Mouse (Mus musculus) MEL (cell line): ENCODE measurements around the gene Haao. TPM values are rescaled to one million over a fixed set of nuclear protein-coding genes. Genes with fewer than 3 reads are reported as not detected.

Source experiments
- DNase-seq: peaks from one replicate; pipeline ENCODE4 v3.0.0; 2011; ENCODE audit warnings: low read depth, low spot score
- H3K27ac ChIP-seq: 2 replicates; pipeline ENCODE4 v1.5.1; 2012; ENCODE audit warnings: low read depth, mild to moderate bottlenecking, control low read depth, low read length, moderate library complexity; ENCODE audit not compliant: control insufficient read depth
- H3K27me3 ChIP-seq, 2 experiments: fragments of 150-350 bp in 1 of 2; sonication (generic) in 1 of 2; 2 replicates each; pipeline ENCODE4 v1.6.1; 2012; ENCODE audit warnings: low read length in 2 of 2, mild to moderate bottlenecking in 2 of 2, improper control_type of control experiment in 1 of 2, moderate library complexity in 1 of 2; ENCODE audit not compliant: insufficient read depth in 2 of 2, control insufficient read depth in 1 of 2
- H3K36me3 ChIP-seq, 2 experiments: 2 replicates each; pipeline ENCODE4 v1.6.1; 2012 to 2014; ENCODE audit warnings: low read length in 2 of 2, improper control_type of control experiment in 1 of 2, inconsistent platforms in 1 of 2, mild to moderate bottlenecking in 1 of 2; ENCODE audit not compliant: insufficient read depth in 2 of 2, control insufficient read depth in 1 of 2
- H3K4me1 ChIP-seq, 2 experiments: fragments of 150-350 bp in 1 of 2; sonication (generic) in 1 of 2; 2 replicates each; pipeline ENCODE4 v1.6.1; 2012; ENCODE audit warnings: low read length in 2 of 2, improper control_type of control experiment in 1 of 2, mild to moderate bottlenecking in 1 of 2; ENCODE audit not compliant: insufficient read depth in 2 of 2, control insufficient read depth in 1 of 2
- H3K4me3 ChIP-seq, 2 experiments: fragments of 150-350 bp in 1 of 2; sonication (generic) in 1 of 2; 2 replicates each; pipeline ENCODE4 v1.5.1; 2012; ENCODE audit warnings: low read depth in 2 of 2, low read length in 2 of 2, mild to moderate bottlenecking in 2 of 2, moderate library complexity in 2 of 2, control low read depth in 1 of 2, improper control_type of control experiment in 1 of 2; ENCODE audit not compliant: control insufficient read depth in 1 of 2, insufficient read depth in 1 of 2
- H3K79me2 ChIP-seq: 2 replicates; pipeline ENCODE4 v1.6.1; 2012; ENCODE audit warnings: mild to moderate bottlenecking, low read length, moderate library complexity; ENCODE audit not compliant: control insufficient read depth, poor library complexity, insufficient read depth
- H3K9ac ChIP-seq: 2 replicates; pipeline ENCODE4 v1.6.1; 2012; ENCODE audit warnings: low read depth, mild to moderate bottlenecking, control low read depth, low read length, moderate library complexity; ENCODE audit not compliant: control insufficient read depth, poor library complexity, severe bottlenecking
- H3K9me3 ChIP-seq: fragments of 150-350 bp; sonication (generic); replicated peaks from 2 replicates; pipeline ENCODE4 v1.6.1; 2012; ENCODE audit warnings: mild to moderate bottlenecking, low read length, improper control_type of control experiment, moderate library complexity; ENCODE audit not compliant: insufficient read depth
- BHLHE40 ChIP-seq: IDR thresholded peaks from 2 replicates; pipeline ENCODE4 v1.6.1; 2012; ENCODE audit warnings: low read depth, mild to moderate bottlenecking, inconsistent platforms, low read length, improper control_type of control experiment, borderline replicate concordance
- CHD2 ChIP-seq: IDR thresholded peaks from 2 replicates; pipeline ENCODE4 v1.6.1; 2011; ENCODE audit warnings: low read length, improper control_type of control experiment
- ELF1 ChIP-seq: IDR thresholded peaks from 2 replicates; pipeline ENCODE4 v1.6.1; 2014; ENCODE audit warnings: low read depth, mild to moderate bottlenecking, inconsistent platforms, low read length, improper control_type of control experiment, moderate library complexity
- GATA1 ChIP-seq: IDR thresholded peaks from 2 replicates; pipeline ENCODE4 v1.6.1; 2011; ENCODE audit warnings: low read depth, low read length, improper control_type of control experiment
- HCFC1 ChIP-seq: IDR thresholded peaks from 2 replicates; pipeline ENCODE4 v1.6.1; 2012; ENCODE audit warnings: low read depth, mild to moderate bottlenecking, inconsistent platforms, low read length, improper control_type of control experiment, moderate library complexity
- MAFK ChIP-seq: IDR thresholded peaks from 2 replicates; pipeline ENCODE4 v1.6.1; 2011; ENCODE audit warnings: low read depth, mild to moderate bottlenecking, low read length, improper control_type of control experiment, borderline replicate concordance
- MAX ChIP-seq: IDR thresholded peaks from 2 replicates; pipeline ENCODE4 v1.6.1; 2011; ENCODE audit warnings: low read length, improper control_type of control experiment
- MAZ ChIP-seq: IDR thresholded peaks from 2 replicates; pipeline ENCODE4 v1.6.1; 2012; ENCODE audit warnings: low read depth, mild to moderate bottlenecking, inconsistent platforms, low read length, improper control_type of control experiment
- MEF2A ChIP-seq: IDR thresholded peaks from 2 replicates; pipeline ENCODE4 v1.6.1; 2014; ENCODE audit warnings: low read depth, mild to moderate bottlenecking, inconsistent platforms, low read length, improper control_type of control experiment; ENCODE audit not compliant: poor library complexity, insufficient replicate concordance, severe bottlenecking; ENCODE audit errors: extremely low read depth
- MXI1 ChIP-seq: IDR thresholded peaks from 2 replicates; pipeline ENCODE4 v1.6.1; 2011; ENCODE audit warnings: mild to moderate bottlenecking, low read depth, low read length, improper control_type of control experiment
- MYC ChIP-seq: IDR thresholded peaks from 2 replicates; pipeline ENCODE4 v1.6.1; 2011; ENCODE audit warnings: low read depth, mild to moderate bottlenecking, low read length, improper control_type of control experiment, moderate library complexity
- NELFE ChIP-seq: IDR thresholded peaks from 2 replicates; pipeline ENCODE4 v1.6.1; 2011; ENCODE audit warnings: low read depth, low read length, improper control_type of control experiment
- POLR2A ChIP-seq, 2 experiments: IDR thresholded peaks; 2 replicates each; pipeline ENCODE4 v1.6.1; 2011 to 2012; ENCODE audit warnings: low read length in 2 of 2, mild to moderate bottlenecking in 2 of 2, control low read depth in 1 of 2, improper control_type of control experiment in 1 of 2, low read depth in 1 of 2, moderate library complexity in 1 of 2; ENCODE audit not compliant: control insufficient read depth in 1 of 2, insufficient read depth in 1 of 2, poor library complexity in 1 of 2
- POLR2AphosphoS2 ChIP-seq: IDR thresholded peaks from 2 replicates; pipeline ENCODE4 v1.6.1; 2011; ENCODE audit warnings: low read length, improper control_type of control experiment
- POLR2AphosphoS5 ChIP-seq: IDR thresholded peaks from 2 replicates; pipeline ENCODE4 v1.6.1; 2012; ENCODE audit warnings: low read depth, borderline replicate concordance, mild to moderate bottlenecking, inconsistent platforms, low read length, moderate library complexity, mixed read lengths
- RCOR1 ChIP-seq: IDR thresholded peaks from 2 replicates; pipeline ENCODE4 v1.6.1; 2012; ENCODE audit warnings: low read depth, mild to moderate bottlenecking, inconsistent platforms, low read length, improper control_type of control experiment
- SMC3 ChIP-seq: IDR thresholded peaks from 2 replicates; pipeline ENCODE4 v1.6.1; 2011; ENCODE audit warnings: low read depth, low read length, improper control_type of control experiment
- TBP ChIP-seq: IDR thresholded peaks from 2 replicates; pipeline ENCODE4 v1.8.0; 2011; ENCODE audit warnings: low read depth, low read length, improper control_type of control experiment
- TCF12 ChIP-seq: IDR thresholded peaks from 2 replicates; pipeline ENCODE4 v1.6.1; 2014; ENCODE audit warnings: low read depth, mild to moderate bottlenecking, inconsistent platforms, low read length, improper control_type of control experiment, moderate library complexity
- UBTF ChIP-seq: IDR thresholded peaks from 2 replicates; pipeline ENCODE4 v1.6.1; 2012; ENCODE audit warnings: low read depth, mild to moderate bottlenecking, inconsistent platforms, low read length, improper control_type of control experiment, moderate library complexity, borderline replicate concordance; ENCODE audit not compliant: insufficient read depth
- USF2 ChIP-seq, 2 experiments: IDR thresholded peaks; 2 replicates each; pipeline ENCODE4 v1.6.1; 2011 to 2012; ENCODE audit warnings: improper control_type of control experiment in 2 of 2, low read length in 2 of 2, borderline replicate concordance in 1 of 2, inconsistent platforms in 1 of 2, low read depth in 1 of 2, mild to moderate bottlenecking in 1 of 2; ENCODE audit not compliant: insufficient read depth in 1 of 2
- ZKSCAN1 ChIP-seq: IDR thresholded peaks from 2 replicates; pipeline ENCODE4 v1.6.1; 2012; ENCODE audit warnings: low read depth, mild to moderate bottlenecking, inconsistent platforms, low read length, improper control_type of control experiment, moderate library complexity
- ZMIZ1 ChIP-seq: IDR thresholded peaks from 2 replicates; pipeline ENCODE4 v1.6.1; 2012; ENCODE audit warnings: low read depth, mild to moderate bottlenecking, inconsistent platforms, low read length, improper control_type of control experiment, moderate library complexity
- polyA plus RNA-seq, 2 experiments: library from polyadenylated mRNA; stranded (reverse) in 1 of 2; unstranded in 1 of 2; fragments of >175 nt in 1 of 2; fragments of >200 nt in 1 of 2; gene quantifications; 2 replicates each; pipeline versions ENCODE4 v1.2.1 to v1.2.4; 2012; ENCODE audit warnings: low replicate concordance in 2 of 2, low read depth in 1 of 2; ENCODE audit not compliant: insufficient read length in 2 of 2, insufficient read depth in 1 of 2, missing spikeins in 1 of 2
- total RNA-seq: library from RNA; depleted of rRNA; stranded (reverse); fragments of 300-350 nt; gene quantifications from 2 replicates; pipeline ENCODE4 v1.2.3, GENCODE M21; 2012; rRNA removed

The Haao gene
- total RNA-seq (1.2 and 1.5 TPM in 2 replicates), polyA plus RNA-seq (1 to 10 TPM in 1 of 2 experiments, not detected in 1; 2.8 TPM)

DNA sequence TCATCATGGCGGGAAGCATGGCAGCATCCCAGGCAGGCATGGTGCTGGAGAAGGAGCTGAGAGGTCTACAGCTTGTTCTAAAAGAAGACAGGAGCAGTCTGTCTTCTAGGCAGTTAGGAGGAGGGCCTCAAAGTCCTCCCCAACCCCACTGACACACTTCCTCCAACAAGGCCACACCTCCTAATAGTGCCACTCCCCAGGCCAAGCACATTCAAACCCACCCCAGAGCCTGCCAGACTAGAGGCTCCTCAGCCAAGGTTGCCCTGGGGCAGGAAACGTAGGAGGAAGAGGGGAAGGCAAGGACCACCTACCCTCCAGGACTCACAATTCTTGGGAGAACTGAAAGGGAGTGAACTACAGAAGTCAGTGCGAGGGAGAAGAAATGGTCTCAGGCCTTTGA is at the start of gene Haao:
TSS of gene Haao (minus strand) at position 149 of the 400 bp plus-strand sequence.
- peak within 1 kb of the TSS; percentile 42 to 51 for H3K4me3 ChIP-seq
- H3K4me1 ChIP-seq: peaks cover 10 to 29% of the 10 kb centered on the region in 2 experiments
- peak within 1 kb of the TSS; percentile 54 for H3K9ac ChIP-seq
- peak within 1 kb of the TSS; percentile 73 for H3K27ac ChIP-seq
- H3K79me2 ChIP-seq: no peaks in the 10 kb centered on the region
- H3K27me3 ChIP-seq: no peaks in the 10 kb centered on the region
- peak; percentile 89 for DNase-seq
- H3K9me3 ChIP-seq: no peaks in the 10 kb centered on the region
- peaks cover 0 to 12% of the 10 kb centered on the region in 2 experiments; a peak in 2 of 4 replicates for H3K36me3 ChIP-seq
- TF ChIP-seq MAX: no peak; the same call in 1 of the 2 replicates
- TF ChIP-seq POLR2AphosphoS2: peak; percentile 63; the same call in 1 of the 2 replicates
- no peak for TF ChIP-seq POLR2AphosphoS5
- no peak for TF ChIP-seq ZKSCAN1
- no peak for TF ChIP-seq RCOR1
- peak; percentile 68; the same call in 1 of the 2 replicates for TF ChIP-seq TBP
- TF ChIP-seq GATA1: no peak
- TF ChIP-seq MYC: no peak
- peak in 1 of 2 experiments; percentile 76; a peak in 2 of 4 replicates for TF ChIP-seq POLR2A (IDR thresholded peaks at IDR 0.05; ENCODE audit: control insufficient read depth in 1 of 2, insufficient read depth in 1 of 2, low read depth in 1 of 2, low read length in 2 of 2, poor library complexity in 1 of 2)
- peak; percentile 7; the same call in 1 of the 2 replicates for TF ChIP-seq TCF12
- peak; percentile 17; the same call in 1 of the 2 replicates for TF ChIP-seq HCFC1
- TF ChIP-seq USF2 (IDR thresholded peaks at IDR 0.05; ENCODE audit: borderline replicate concordance in 1 of 2, insufficient read depth in 1 of 2, low read depth in 1 of 2, low read length in 2 of 2): no peak
- TF ChIP-seq SMC3: no peak
- no peak for TF ChIP-seq UBTF
- TF ChIP-seq MXI1: peak; percentile 16; the same call in 1 of the 2 replicates
- TF ChIP-seq MEF2A: no peak
- TF ChIP-seq MAZ: no peak
- no peak for TF ChIP-seq CHD2
- peak; percentile 61 for TF ChIP-seq NELFE
- TF ChIP-seq MAFK: no peak
- TF ChIP-seq ZMIZ1: peak; percentile 71; the same call in 1 of the 2 replicates
- no peak for TF ChIP-seq BHLHE40
- peak; percentile 28; the same call in 1 of the 2 replicates for TF ChIP-seq ELF1
